Mouse (Mus musculus) ZHBTc4 (cell line): Measurements from ENCODE around the gene Trpm4.

ENCODE experiments used
- DNase-seq: peaks from one replicate; pipeline ENCODE4 v3.0.0-alpha.2; 2011; ENCODE audit warnings: low read depth, low spot score

Gene Trpm4

GRCm38 (mm10) chr7:45333431-45333982 lies at the start of gene Trpm4:
Gene Trpm4, minus strand, starts transcription at chr7:45333780.
- peak; percentile 88 for DNase-seq

GRCm38 (mm10) chr7:45376057-45376456 lies 42.5 kb upstream of the Trpm4 start:
- DNase-seq, result no peak

DNA sequence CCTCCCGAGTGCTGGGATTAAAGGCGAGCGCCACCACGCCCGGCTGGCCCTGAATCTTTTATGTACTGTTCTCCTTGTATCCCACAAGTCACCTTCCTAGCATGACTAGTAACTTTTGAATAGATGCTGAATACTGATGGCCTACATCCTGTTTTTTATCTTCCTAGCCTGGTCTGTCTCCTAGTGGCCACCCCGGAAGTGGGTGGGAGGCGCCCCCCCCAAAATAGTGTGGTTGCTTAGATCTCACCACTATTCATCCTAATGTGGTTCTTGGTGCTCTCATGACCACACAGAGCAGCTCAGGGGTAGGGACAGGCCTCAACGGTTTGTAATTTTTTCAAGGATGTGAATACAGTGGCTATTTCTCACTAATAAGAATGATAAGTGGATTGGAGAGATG lies 41.0 kb upstream of the Trpm4 start:
- peak; percentile 32 for DNase-seq

DNA sequence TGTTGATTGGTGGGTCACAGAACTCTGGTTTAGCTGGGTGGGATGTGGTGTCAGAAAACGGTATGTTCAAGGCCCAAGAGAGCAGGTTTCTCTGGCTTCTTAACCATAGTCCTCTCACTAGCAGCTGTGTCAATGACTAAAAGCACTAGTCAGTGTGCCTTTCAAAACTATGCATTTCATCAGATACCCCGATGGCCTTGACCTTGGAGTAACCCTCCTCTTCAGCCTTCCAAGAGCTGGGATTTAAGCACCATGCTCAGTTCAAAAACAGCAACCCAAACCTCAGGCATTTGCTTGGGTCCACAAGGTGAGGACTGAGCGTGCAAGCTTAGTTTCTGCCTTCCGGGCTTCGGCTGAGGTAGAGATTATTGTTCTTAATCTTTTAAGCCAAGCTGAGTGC lies 38.8 kb upstream of the Trpm4 start:
- DNase-seq, result no peak

GRCm38 (mm10) chr7:45370475-45371311 lies 37.1 kb upstream of the Trpm4 start, which contains the start of gene Lin7b:
Gene Lin7b, minus strand, starts transcription at chr7:45370583.
- DNase-seq, result peak; percentile 98

- no peak for DNase-seq
Observed at GRCm38 (mm10) chr7:45369836-45370474, 36.4 kb upstream of the Trpm4 start.

- no peak for DNase-seq
Observed at GRCm38 (mm10) chr7:45369022-45369745, 35.6 kb upstream of the Trpm4 start.

- peak; percentile 36 for DNase-seq
Observed at GRCm38 (mm10) chr7:45368178-45368577, 34.6 kb upstream of the Trpm4 start.

- DNase-seq, result peak; percentile 99
Observed at GRCm38 (mm10) chr7:45367020-45367880, 33.7 kb upstream of the Trpm4 start.

DNA sequence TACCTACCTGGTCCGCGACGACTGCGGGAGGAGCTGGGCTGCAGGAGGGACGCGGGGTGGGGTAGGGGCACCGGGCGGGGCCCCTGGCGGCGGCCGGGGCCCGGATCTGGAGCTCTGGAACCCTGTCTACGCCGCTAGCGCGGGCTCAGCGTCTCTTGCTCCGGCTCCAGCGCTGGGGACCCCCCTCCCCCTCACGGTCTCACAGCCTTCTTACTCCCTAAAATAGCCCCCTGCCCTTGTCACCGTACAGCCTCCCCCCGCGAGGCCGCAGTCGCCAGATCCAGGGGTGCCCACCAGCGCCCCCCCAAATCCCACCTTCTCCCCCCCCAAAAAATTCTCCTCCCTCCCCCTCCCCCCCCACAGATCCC lies 33.1 kb upstream of the Trpm4 start, which contains the start of gene Ppfia3:
Gene Ppfia3, minus strand, starts transcription at position 368 of the 368 bp plus-strand sequence.
- DNase-seq, result no peak

DNA sequence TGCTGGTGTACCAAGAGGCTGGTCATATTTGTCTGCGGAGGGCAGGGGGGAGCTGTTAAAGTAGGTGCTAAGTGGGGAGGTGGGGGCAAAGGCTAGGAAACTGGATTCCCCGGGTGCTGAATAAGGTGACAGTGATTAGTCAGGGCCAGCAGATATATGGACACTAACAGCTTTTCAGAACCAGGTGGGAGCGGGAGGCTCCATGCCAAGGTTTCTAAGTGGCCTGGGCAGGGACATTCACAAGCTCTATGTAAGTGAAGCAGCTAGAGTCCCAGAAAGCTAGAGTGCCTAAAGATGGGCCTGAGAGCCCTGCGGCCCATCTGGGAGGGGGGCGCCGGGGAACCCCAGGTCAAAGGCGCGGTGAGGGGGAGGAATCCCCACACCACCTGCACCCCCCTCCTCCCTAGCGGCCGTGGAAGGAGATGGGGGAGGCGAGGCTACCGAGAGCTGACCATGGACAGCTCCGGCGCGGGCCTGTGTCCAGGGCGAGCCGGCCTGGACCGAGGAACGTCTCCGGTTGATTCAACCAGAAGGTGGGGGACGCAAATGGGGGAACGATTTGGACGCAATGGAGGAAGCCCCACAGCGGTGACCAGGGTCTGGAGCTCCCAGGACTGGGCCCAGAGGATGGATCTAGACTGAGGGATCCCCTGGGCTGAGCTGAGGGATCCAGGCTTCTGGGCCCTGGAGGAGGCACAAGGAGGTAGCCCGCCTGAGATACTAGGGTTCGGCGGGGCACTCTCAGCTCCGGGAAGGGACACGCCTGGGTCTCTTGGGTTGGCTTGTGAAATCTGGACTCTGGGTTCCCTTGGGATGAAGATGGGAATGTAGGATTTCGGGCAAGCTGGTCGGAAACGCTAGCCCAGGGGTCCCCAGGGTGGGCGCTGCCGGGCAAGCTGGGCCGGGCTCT lies 32.4 kb upstream of the Trpm4 start:
- no peak for DNase-seq

- no peak for DNase-seq
Observed at GRCm38 (mm10) chr7:45363983-45364382, 30.4 kb upstream of the Trpm4 start.

GRCm38 (mm10) chr7:45362801-45363200 lies 29.2 kb upstream of the Trpm4 start:
- peak; percentile 96 for DNase-seq

GRCm38 (mm10) chr7:45361243-45361804 lies 27.7 kb upstream of the Trpm4 start:
- peak; percentile 100 for DNase-seq

GRCm38 (mm10) chr7:45360404-45361125 lies 27.0 kb upstream of the Trpm4 start:
- peak; percentile 76 for DNase-seq

GRCm38 (mm10) chr7:45359081-45359480 lies 25.5 kb upstream of the Trpm4 start:
- DNase-seq, result peak; percentile 84

GRCm38 (mm10) chr7:45356087-45356486 lies 22.5 kb upstream of the Trpm4 start:
- DNase-seq, result peak; percentile 44

- DNase-seq, result peak; percentile 64
Observed at GRCm38 (mm10) chr7:45355318-45356020, 21.9 kb upstream of the Trpm4 start.
